Mouse (Mus musculus) CH12.LX (cell line): Measurements from ENCODE around the gene Gm4871. TPM values are rescaled to one million over a fixed set of nuclear protein-coding genes. Genes with fewer than 3 reads are reported as not detected.

ENCODE experiments used
- DNase-seq: peaks from one replicate; pipeline ENCODE4 v3.0.0-alpha.2; 2013; ENCODE audit errors: extremely low read depth
- H3K27ac ChIP-seq: 2 replicates; pipeline ENCODE4 v1.5.1; 2012; ENCODE audit warnings: low read depth, mild to moderate bottlenecking, control low read depth, moderate library complexity; ENCODE audit not compliant: insufficient read depth
- H3K27me3 ChIP-seq: replicated peaks from 2 replicates; pipeline ENCODE3; 2012; ENCODE audit warnings: inconsistent platforms
- H3K36me3 ChIP-seq, 2 experiments: replicated peaks in 1 of 2; 2 replicates each; pipeline versions ENCODE3 to v1.6.1; 2012; ENCODE audit warnings: inconsistent platforms in 1 of 2, low read length in 1 of 2, mild to moderate bottlenecking in 1 of 2, mixed read lengths in 1 of 2, moderate library complexity in 1 of 2; ENCODE audit not compliant: control insufficient read depth in 1 of 2, insufficient read depth in 1 of 2
- H3K4me1 ChIP-seq, 2 experiments: 2 replicates each; pipeline ENCODE4 v1.6.1; 2012; ENCODE audit warnings: inconsistent platforms in 1 of 2, moderate library complexity in 1 of 2; ENCODE audit not compliant: insufficient read depth in 2 of 2, control insufficient read depth in 1 of 2
- H3K4me2 ChIP-seq: 2 replicates; pipeline ENCODE4 v1.6.1; 2012; ENCODE audit warnings: low read depth, mild to moderate bottlenecking, control low read depth; ENCODE audit not compliant: poor library complexity, insufficient read depth, severe bottlenecking
- H3K4me3 ChIP-seq, 3 experiments: fragments of 150-350 bp in 1 of 3; sonication (generic) in 1 of 3; replicated peaks in 1 of 3; 2 replicates each; pipeline versions ENCODE3 to v1.5.1; 2011 to 2012; ENCODE audit warnings: low read depth in 2 of 3, low read length in 2 of 3, mild to moderate bottlenecking in 2 of 3, moderate library complexity in 2 of 3, control low read depth in 1 of 3, improper control_type of control experiment in 1 of 3, inconsistent platforms in 1 of 3, mixed read lengths in 1 of 3; ENCODE audit not compliant: poor library complexity in 1 of 3
- H3K79me2 ChIP-seq: replicated peaks from 2 replicates; pipeline ENCODE4 v1.6.1; 2012; ENCODE audit warnings: mild to moderate bottlenecking, moderate library complexity; ENCODE audit not compliant: control insufficient read depth, poor library complexity, insufficient read depth, severe bottlenecking; ENCODE audit errors: extremely low read depth
- H3K9ac ChIP-seq: 2 replicates; pipeline ENCODE4 v1.6.1; 2012; ENCODE audit warnings: low read depth, mild to moderate bottlenecking, control low read depth, moderate library complexity; ENCODE audit not compliant: insufficient read depth
- H3K9me3 ChIP-seq: replicated peaks from 2 replicates; pipeline ENCODE3; 2012; ENCODE audit warnings: low read length, inconsistent platforms, mixed read lengths
- BHLHE40 ChIP-seq: IDR thresholded peaks from 2 replicates; pipeline ENCODE4 v1.6.1; 2011; ENCODE audit warnings: mild to moderate bottlenecking, low read depth, low read length, improper control_type of control experiment
- CHD1 ChIP-seq: IDR thresholded peaks from 2 replicates; pipeline ENCODE4 v1.6.1; 2012; ENCODE audit warnings: low read depth, low read length, improper control_type of control experiment, inconsistent platforms
- CHD2 ChIP-seq: IDR thresholded peaks from 2 replicates; pipeline ENCODE4 v1.6.1; 2011; ENCODE audit warnings: low read length, improper control_type of control experiment
- E2F4 ChIP-seq: IDR thresholded peaks from 2 replicates; pipeline ENCODE4 v1.6.1; 2011; ENCODE audit warnings: low read depth, low read length, improper control_type of control experiment; ENCODE audit not compliant: insufficient replicate concordance
- EP300 ChIP-seq: IDR thresholded peaks from 2 replicates; pipeline ENCODE4 v1.6.1; 2011; ENCODE audit warnings: low read length, improper control_type of control experiment
- ETS1 ChIP-seq: conservative IDR thresholded peaks from 2 replicates; pipeline ENCODE4 v1.6.1; 2012; ENCODE audit warnings: low read depth, mild to moderate bottlenecking, inconsistent platforms, low read length, improper control_type of control experiment, moderate library complexity
- HCFC1 ChIP-seq: IDR thresholded peaks from 2 replicates; pipeline ENCODE4 v1.6.1; 2012; ENCODE audit warnings: low read depth, mild to moderate bottlenecking, inconsistent platforms, low read length, improper control_type of control experiment
- IRF4 ChIP-seq: IDR thresholded peaks from 2 replicates; pipeline ENCODE4 v1.6.1; 2014; ENCODE audit warnings: low read depth, mild to moderate bottlenecking, inconsistent platforms, low read length, improper control_type of control experiment
- JUN ChIP-seq: IDR thresholded peaks from 2 replicates; pipeline ENCODE4 v1.6.1; 2011; ENCODE audit warnings: low read depth, mild to moderate bottlenecking, low read length, improper control_type of control experiment, moderate library complexity; ENCODE audit not compliant: insufficient read depth
- JUND ChIP-seq: conservative IDR thresholded peaks from 2 replicates; pipeline ENCODE4 v1.6.1; 2011; ENCODE audit warnings: low read depth, low read length, improper control_type of control experiment
- KAT2A ChIP-seq: IDR thresholded peaks from 2 replicates; pipeline ENCODE4 v1.6.1; 2012; ENCODE audit warnings: low read length, improper control_type of control experiment, inconsistent platforms; ENCODE audit not compliant: insufficient replicate concordance
- MAFK ChIP-seq: IDR thresholded peaks from 2 replicates; pipeline ENCODE4 v1.6.1; 2011; ENCODE audit warnings: low read length, improper control_type of control experiment; ENCODE audit not compliant: insufficient replicate concordance
- MAX ChIP-seq: IDR thresholded peaks from 2 replicates; pipeline ENCODE4 v1.6.1; 2011; ENCODE audit warnings: low read length, improper control_type of control experiment
- MEF2A ChIP-seq: IDR thresholded peaks from 2 replicates; pipeline ENCODE4 v1.6.1; 2014; ENCODE audit warnings: low read depth, mild to moderate bottlenecking, inconsistent platforms, low read length, improper control_type of control experiment, borderline replicate concordance
- MXI1 ChIP-seq: IDR thresholded peaks from 2 replicates; pipeline ENCODE4 v1.6.1; 2011; ENCODE audit warnings: mild to moderate bottlenecking, low read depth, low read length, improper control_type of control experiment
- MYC ChIP-seq: IDR thresholded peaks from 2 replicates; pipeline ENCODE4 v1.6.1; 2011; ENCODE audit warnings: low read depth, mild to moderate bottlenecking, improper control_type of control experiment, low read length
- NELFE ChIP-seq: IDR thresholded peaks from 2 replicates; pipeline ENCODE4 v1.6.1; 2011; ENCODE audit warnings: low read depth, low read length, improper control_type of control experiment
- POLR2A ChIP-seq: IDR thresholded peaks from 2 replicates; pipeline ENCODE4 v1.6.1; 2011; ENCODE audit warnings: low read depth, mild to moderate bottlenecking, improper control_type of control experiment, low read length
- RAD21 ChIP-seq: IDR thresholded peaks from 2 replicates; pipeline ENCODE4 v1.6.1; 2011; ENCODE audit warnings: low read depth, mild to moderate bottlenecking, low read length, improper control_type of control experiment, moderate library complexity
- RCOR1 ChIP-seq: conservative IDR thresholded peaks from 2 replicates; pipeline ENCODE4 v1.6.1; 2012; ENCODE audit warnings: low read depth, mild to moderate bottlenecking, inconsistent platforms, low read length, improper control_type of control experiment
- SIN3A ChIP-seq: IDR thresholded peaks from 2 replicates; pipeline ENCODE4 v1.6.1; 2012; ENCODE audit warnings: low read length, improper control_type of control experiment, inconsistent platforms
- SMC3 ChIP-seq: IDR thresholded peaks from 2 replicates; pipeline ENCODE4 v1.6.1; 2011; ENCODE audit warnings: low read depth, low read length, improper control_type of control experiment
- TCF12 ChIP-seq: IDR thresholded peaks from 2 replicates; pipeline ENCODE4 v1.6.1; 2014; ENCODE audit warnings: low read depth, mild to moderate bottlenecking, inconsistent platforms, low read length, improper control_type of control experiment
- UBTF ChIP-seq: IDR thresholded peaks from 2 replicates; pipeline ENCODE4 v1.6.1; 2012; ENCODE audit warnings: low read depth, mild to moderate bottlenecking, inconsistent platforms, low read length, improper control_type of control experiment, moderate library complexity
- USF1 ChIP-seq: IDR thresholded peaks from 2 replicates; pipeline ENCODE4 v1.6.1; 2014; ENCODE audit warnings: low read depth, mild to moderate bottlenecking, inconsistent platforms, low read length, improper control_type of control experiment
- ZC3H11A ChIP-seq: IDR thresholded peaks from 2 replicates; pipeline ENCODE4 v1.6.1; 2012; ENCODE audit warnings: low read depth, mild to moderate bottlenecking, inconsistent platforms, low read length, improper control_type of control experiment
- ZKSCAN1 ChIP-seq: IDR thresholded peaks from 2 replicates; pipeline ENCODE4 v1.6.1; 2012; ENCODE audit warnings: low read depth, inconsistent platforms, low read length, improper control_type of control experiment, borderline replicate concordance
- ZMIZ1 ChIP-seq: IDR thresholded peaks from 2 replicates; pipeline ENCODE4 v1.6.1; 2012; ENCODE audit warnings: low read depth, mild to moderate bottlenecking, inconsistent platforms, low read length, improper control_type of control experiment
- dilution Hi-C: fragments of 300-500 bp; cut with MboI; formaldehyde crosslinking; loops from 2 replicates; pipeline ENCODE4 v1.14.3; 2020; ENCODE audit warnings: low sequenced_read_pairs; ENCODE audit not compliant: extremely low pct_unique_long_range_greater_than_20kb, extremely low pct_ligation_motif_present
- in situ Hi-C: fragments of 300-500 bp; cut with MboI; formaldehyde crosslinking; loops from 3 replicates; pipeline ENCODE4 v1.14.3; 2019; ENCODE audit warnings: low sequenced_read_pairs, low pct_ligation_motif_present, low pct_unique_long_range_greater_than_20kb, mixed read lengths
- polyA plus RNA-seq: library from polyadenylated mRNA; unstranded; fragments of >175 nt; gene quantifications from 2 replicates; pipeline ENCODE4 v1.2.1, GENCODE M21; 2012; ENCODE audit warnings: low read depth; ENCODE audit not compliant: insufficient read length
- total RNA-seq, 2 experiments: library from RNA; depleted of rRNA; stranded (reverse); fragments of 300-350 nt in 1 of 2; fragments of >200 nt in 1 of 2; gene quantifications; 2 replicates each; pipeline ENCODE4 v1.2.3; 2012 to 2014

Gene Gm4871
- total and polyA plus RNA-seq, 3 experiments: not detected

DNA sequence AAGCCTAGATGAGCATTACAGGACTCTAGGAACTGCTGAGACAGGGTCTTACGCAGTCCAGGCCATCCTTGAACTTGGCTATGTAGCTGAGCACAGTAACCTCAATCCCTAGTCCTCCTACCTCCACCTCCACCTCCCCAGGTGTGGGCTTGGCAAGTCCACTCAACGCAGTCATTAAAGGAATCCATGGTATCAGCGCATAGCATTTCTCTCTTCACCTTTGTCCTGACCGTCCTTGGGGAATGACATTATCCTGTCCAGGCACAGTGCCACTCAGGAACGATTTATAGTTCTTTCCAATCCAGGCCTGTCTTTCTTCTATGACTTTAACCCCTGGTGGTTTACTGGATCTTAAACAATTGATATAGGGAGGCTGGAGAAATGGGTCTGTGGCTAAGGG is 42.1 kb downstream of the Gm4871 start:
- Histone ChIP-seq H3K36me3 (no peaks in the 10 kb centered on the region), H3K4me1 (no peaks in the 10 kb centered on the region), H3K4me3 (no peak overlapping the region), H3K79me2 (no peaks in the 10 kb centered on the region), H3K27ac (no peak overlapping the region), H3K4me2 (no peak overlapping the region), H3K27me3 (peaks cover 15% of the 10 kb centered on the region), H3K9me3 (no peaks in the 10 kb centered on the region), H3K9ac (no peak overlapping the region)
- no peak for DNase-seq
- in situ Hi-C loops (no loop called here), dilution Hi-C loops (no loop called here)
- no peak for TF ChIP-seq KAT2A
- TF ChIP-seq HCFC1: no peak
- no peak for TF ChIP-seq SIN3A
- TF ChIP-seq JUN: no peak
- no peak for TF ChIP-seq BHLHE40
- TF ChIP-seq MAFK: no peak
- no peak for TF ChIP-seq USF1
- TF ChIP-seq ZKSCAN1: no peak
- no peak for TF ChIP-seq TCF12
- TF ChIP-seq MAX: no peak
- TF ChIP-seq E2F4: no peak
- TF ChIP-seq CHD1: no peak
- no peak for TF ChIP-seq JUND
- no peak for TF ChIP-seq MEF2A
- TF ChIP-seq ZC3H11A: no peak
- no peak for TF ChIP-seq MYC
- TF ChIP-seq MXI1: no peak
- TF ChIP-seq CHD2: no peak
- TF ChIP-seq IRF4: no peak

- peaks cover 15% of the 10 kb centered on the region for H3K27me3 ChIP-seq
- no peak overlapping the region for H3K4me2 ChIP-seq
- no peaks in the 10 kb centered on the region for H3K79me2 ChIP-seq
- H3K36me3 ChIP-seq: no peaks in the 10 kb centered on the region
- no peak overlapping the region for H3K4me3 ChIP-seq
- DNase-seq: no peak
- in situ Hi-C loops: no loop called here
- H3K9ac ChIP-seq: no peak overlapping the region
- peaks cover under 1% of the 10 kb centered on the region for H3K9me3 ChIP-seq
- H3K4me1 ChIP-seq: no peaks in the 10 kb centered on the region
- H3K27ac ChIP-seq: no peak overlapping the region
- dilution Hi-C loops: no loop called here
- TF ChIP-seq KAT2A: no peak
- TF ChIP-seq CHD2: no peak
- no peak for TF ChIP-seq SIN3A
- TF ChIP-seq NELFE: no peak
- no peak for TF ChIP-seq EP300
- TF ChIP-seq MXI1: no peak
- no peak for TF ChIP-seq JUND
- TF ChIP-seq MAFK: no peak
- TF ChIP-seq ZKSCAN1: no peak
- TF ChIP-seq TCF12: no peak
- no peak for TF ChIP-seq HCFC1
- TF ChIP-seq RAD21: no peak
- TF ChIP-seq SMC3: no peak
- TF ChIP-seq CHD1: no peak
- no peak for TF ChIP-seq POLR2A
- no peak for TF ChIP-seq ZMIZ1
- TF ChIP-seq UBTF: no peak
- TF ChIP-seq RCOR1: no peak
- no peak for TF ChIP-seq ETS1
Observed at GRCm38 (mm10) chr5:144990051-144990450, 42.5 kb downstream of the Gm4871 start.
